ENCODE assay signal across 12 mouse cellular contexts in the genomic region with DNA sequence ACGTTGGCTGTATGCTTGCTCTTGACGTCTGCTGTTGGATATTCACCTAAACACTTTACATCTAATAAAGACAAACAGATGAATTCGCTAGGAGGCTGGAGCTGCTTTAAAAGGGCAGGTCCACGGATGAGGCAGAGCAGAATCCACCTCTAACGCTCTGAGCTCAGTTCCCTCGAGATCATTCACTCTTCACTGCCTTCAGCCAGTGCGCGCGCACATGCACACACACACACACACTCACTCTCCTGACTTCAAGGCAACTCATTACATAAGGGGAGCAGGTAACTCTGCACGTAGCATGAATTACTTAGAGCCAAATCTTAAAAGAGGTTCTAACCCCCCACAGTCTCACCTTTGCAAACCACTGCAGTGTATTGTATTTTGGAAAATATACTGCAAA. TPM values are rescaled to one million over a fixed set of nuclear protein-coding genes. Genes with fewer than 3 reads are reported as not detected.
A peak's percentile ranks its signal among the peaks of the same experiment; 100 is the strongest.
DNase-seq lines count a peak whose midpoint lies in the region; ATAC-seq and TF ChIP-seq lines count a peak whose summit lies in the region.
"Had no signal": no experiment of that assay in that cellular context is flagged by ENCODE, and none has a peak within 500 bp of the region (broad histone marks: within the 10 kb centered on the region; RNA-seq: fewer than 3 reads in every experiment).

No protein-coding gene starts in this region.

- TF ChIP-seq CTCF in cortical plate, adult 2 months (IDR thresholded peaks at IDR 0.05; ENCODE audit: extremely low read depth, insufficient read depth, low read length) = no peak

- DNase-seq in frontal cortex, postnatal 36 days (ENCODE audit: low spot score in 2 of 2) = peak; percentile 19 to 43
- DNase-seq in CD4-positive helper T cell, adult 2 months (ENCODE audit: low read depth, low spot score) = peak; percentile 12
- no peak for DNase-seq in ovary, postnatal 14 days (ENCODE audit: low spot score)
- no peak for DNase-seq in kidney, adult 9 months

- no peak overlapping the region for H3K9ac ChIP-seq in neural tube, embryonic 14.5 days (replicated peaks; ENCODE audit: low read depth, low read length)
- H3K9ac ChIP-seq in heart, embryonic 12.5 days = no peak overlapping the region
- H3K9ac ChIP-seq: embryonic facial prominence, embryonic 12.5 days had no signal

- H3K9me3 ChIP-seq in neural tube, embryonic 14.5 days (ENCODE audit: control insufficient read depth, low read length) = no peaks in the 10 kb centered on the region
- no peaks in the 10 kb centered on the region for H3K9me3 ChIP-seq in heart, embryonic 12.5 days (replicated peaks)
- H3K9me3 ChIP-seq: embryonic facial prominence, embryonic 12.5 days; limb, embryonic 10.5 days had no signal

- peak; percentile 46; the same call in 1 of the 2 replicates for TF ChIP-seq POLR2A in cortical plate, adult 2 months (IDR thresholded peaks at IDR 0.05; ENCODE audit: extremely low read depth, insufficient read depth, low read length)

- H3K4me2 ChIP-seq in neural tube, embryonic 14.5 days (ENCODE audit: low read depth, low read length) = peak overlapping the region; percentile 49; the same call in 1 of the 2 replicates
- no peak overlapping the region for H3K4me2 ChIP-seq in heart, embryonic 12.5 days
- H3K4me2 ChIP-seq: embryonic facial prominence, embryonic 12.5 days had no signal

- no peaks in the 10 kb centered on the region; the same call in 1 of the 2 replicates for H3K36me3 ChIP-seq in neural tube, embryonic 14.5 days (ENCODE audit: control insufficient read depth, insufficient read depth, low read length)
- H3K36me3 ChIP-seq in heart, embryonic 12.5 days = peaks cover 7% of the 10 kb centered on the region

- peak overlapping the region; percentile 94 for H3K4me3 ChIP-seq in cortical plate, adult 2 months (ENCODE audit: insufficient read depth, low read length)
- H3K4me3 ChIP-seq in neural tube, embryonic 14.5 days (ENCODE audit: low read depth, low read length) = peak overlapping the region; percentile 81; the same call in 1 of the 2 replicates
- H3K4me3 ChIP-seq in heart, embryonic 12.5 days = no peak overlapping the region
- H3K4me3 ChIP-seq: embryonic facial prominence, embryonic 12.5 days had no signal

- no peak overlapping the region for H3K27ac ChIP-seq in cortical plate, adult 2 months (ENCODE audit: insufficient read depth, low read length)
- H3K27ac ChIP-seq in neural tube, embryonic 14.5 days (ENCODE audit: low read depth, low read length) = no peak overlapping the region
- H3K27ac ChIP-seq in heart, embryonic 12.5 days (ENCODE audit: poor library complexity, severe bottlenecking) = no peak overlapping the region
- H3K27ac ChIP-seq: embryonic facial prominence, embryonic 12.5 days; kidney, postnatal 0 days; limb, embryonic 10.5 days had no signal

- ATAC-seq in frontal cortex, adult (ENCODE audit: low TSS enrichment) = no peak
- no peak for ATAC-seq in neural tube, embryonic 14.5 days (ENCODE audit: low read depth)
- no peak for ATAC-seq in heart, embryonic 12.5 days (ENCODE audit: insufficient number of reproducible peaks, low FRiP score)
- ATAC-seq: lung, postnatal 0 days had no signal

- peaks cover 3% of the 10 kb centered on the region; the same call in 1 of the 2 replicates for H3K4me1 ChIP-seq in cortical plate, adult 2 months (ENCODE audit: control insufficient read depth, insufficient read depth, low read length)
- H3K4me1 ChIP-seq in neural tube, embryonic 14.5 days (ENCODE audit: control insufficient read depth, insufficient read depth, low read length) = peaks cover 8% of the 10 kb centered on the region; the same call in 1 of the 2 replicates
- H3K4me1 ChIP-seq in heart, embryonic 12.5 days (replicated peaks) = peaks cover 11% of the 10 kb centered on the region

- WGBS in neural tube, embryonic 14.5 days = 43% methylated on average over 10 of the region's 10 CpGs
- 56% methylated on average over 10 of the region's 10 CpGs for WGBS in heart, embryonic 12.5 days

- H3K27me3 ChIP-seq in neural tube, embryonic 14.5 days (ENCODE audit: control insufficient read depth, insufficient read depth, low read length) = no peaks in the 10 kb centered on the region
- peaks cover 14% of the 10 kb centered on the region for H3K27me3 ChIP-seq in heart, embryonic 12.5 days (replicated peaks)
- H3K27me3 ChIP-seq: embryonic facial prominence, embryonic 12.5 days had no signal

RNA-seq across cellular contexts. Expression of a gene that starts 1.4 kb away (rescaled TPM):
- 77.6 and 79.8 TPM in 2 replicates for polyA plus RNA-seq in cortical plate, adult 2 months (2012; rRNA removed)
- polyA plus RNA-seq in neural tube, embryonic 14.5 days (2014; fragmentation: Nextera tagmentation; extraction: Ambion mirVana) = 18.7 and 23.9 TPM in 2 replicates
- 0.88 and 1.3 TPM in 2 replicates for polyA plus RNA-seq in heart, embryonic 12.5 days (2016; fragmentation: Nextera tagmentation; extraction: Ambion mirVana)

RNA-seq across cellular contexts. Expression of a gene that starts 1.7 kb away (rescaled TPM):
- 17.4 and 18.5 TPM in 2 replicates for polyA plus RNA-seq in cortical plate, adult 2 months (2012; rRNA removed)
- polyA plus RNA-seq in neural tube, embryonic 14.5 days (2014; fragmentation: Nextera tagmentation; extraction: Ambion mirVana) = 26.4 and 33.3 TPM in 2 replicates
- 19.6 and 20.1 TPM in 2 replicates for polyA plus RNA-seq in heart, embryonic 12.5 days (2016; fragmentation: Nextera tagmentation; extraction: Ambion mirVana)

RNA-seq across cellular contexts. Expression of a gene that starts 24.8 kb away (rescaled TPM):
- polyA plus RNA-seq in cortical plate, adult 2 months (2012; rRNA removed) = 30.8 and 31.7 TPM in 2 replicates
- polyA plus RNA-seq in neural tube, embryonic 14.5 days (2014; fragmentation: Nextera tagmentation; extraction: Ambion mirVana) = 56.0 and 58.9 TPM in 2 replicates
- polyA plus RNA-seq in heart, embryonic 12.5 days (2016; fragmentation: Nextera tagmentation; extraction: Ambion mirVana) = 35.8 and 38.0 TPM in 2 replicates

RNA-seq across cellular contexts. Expression of a gene that starts 30.2 kb away (rescaled TPM):
- 52.6 and 55.4 TPM in 2 replicates for polyA plus RNA-seq in cortical plate, adult 2 months (2012; rRNA removed)
- polyA plus RNA-seq in neural tube, embryonic 14.5 days (2014; fragmentation: Nextera tagmentation; extraction: Ambion mirVana) = 55.6 and 69.7 TPM in 2 replicates
- polyA plus RNA-seq in heart, embryonic 12.5 days (2016; fragmentation: Nextera tagmentation; extraction: Ambion mirVana) = 49.8 and 50.6 TPM in 2 replicates

Comparison
In these comparisons a context has a peak if more than half of its experiments do, and no peak if none do; other contexts are left out.
1. DNase-seq: peak in frontal cortex, postnatal 36 days (2 of 2) and CD4-positive helper T cell, adult 2 months (single experiment); none in ovary, postnatal 14 days (single experiment) and kidney, adult 9 months (single experiment).